Mouse (Mus musculus): ENCODE results near the gene Msrb1.

Gene Msrb1

GRCm38 (mm10) chr17:24739926-24740325 lies 3.5 kb downstream of the Msrb1 start:
- ATAC-seq (ENCODE audit: insufficient number of reproducible peaks, low FRiP score, low TSS enrichment) = no peak

- ATAC-seq (ENCODE audit: insufficient number of reproducible peaks, low FRiP score, low TSS enrichment) = no peak
Observed at GRCm38 (mm10) chr17:24742307-24742706, 5.9 kb downstream of the Msrb1 start.

- no peak for ATAC-seq (ENCODE audit: insufficient number of reproducible peaks, low FRiP score, low TSS enrichment)
Observed at GRCm38 (mm10) chr17:24743896-24744295, 7.5 kb downstream of the Msrb1 start.

- no peak for ATAC-seq (ENCODE audit: insufficient number of reproducible peaks, low FRiP score, low TSS enrichment)
Observed at GRCm38 (mm10) chr17:24744381-24744780, 7.9 kb downstream of the Msrb1 start.

GRCm38 (mm10) chr17:24745526-24746497 lies 9.4 kb downstream of the Msrb1 start:
- no peak; the same call in 1 of the 2 replicates for ATAC-seq (ENCODE audit: insufficient number of reproducible peaks, low FRiP score, low TSS enrichment)

GRCm38 (mm10) chr17:24746986-24747385 lies 10.5 kb downstream of the Msrb1 start:
- ATAC-seq (ENCODE audit: insufficient number of reproducible peaks, low FRiP score, low TSS enrichment) = no peak

- ATAC-seq (ENCODE audit: insufficient number of reproducible peaks, low FRiP score, low TSS enrichment) = no peak
Observed at GRCm38 (mm10) chr17:24751528-24751927, 15.1 kb downstream of the Msrb1 start.

- ATAC-seq (ENCODE audit: insufficient number of reproducible peaks, low FRiP score, low TSS enrichment) = no peak
Observed at GRCm38 (mm10) chr17:24752415-24753394, 16.3 kb downstream of the Msrb1 start, which contains the start of gene Hs3st6. Hs3st6 (plus strand) TSS chr17:24752988.

- ATAC-seq (ENCODE audit: insufficient number of reproducible peaks, low FRiP score, low TSS enrichment) = no peak
Observed at GRCm38 (mm10) chr17:24757394-24757793, 21.0 kb downstream of the Msrb1 start.

- ATAC-seq (ENCODE audit: insufficient number of reproducible peaks, low FRiP score, low TSS enrichment) = no peak
Observed at GRCm38 (mm10) chr17:24761121-24761520, 24.7 kb downstream of the Msrb1 start.

GRCm38 (mm10) chr17:24765016-24765905 lies 28.8 kb downstream of the Msrb1 start:
- no peak for ATAC-seq (ENCODE audit: insufficient number of reproducible peaks, low FRiP score, low TSS enrichment)

GRCm38 (mm10) chr17:24766266-24766875 lies 29.9 kb downstream of the Msrb1 start:
- no peak for ATAC-seq (ENCODE audit: insufficient number of reproducible peaks, low FRiP score, low TSS enrichment)

- no peak for ATAC-seq (ENCODE audit: insufficient number of reproducible peaks, low FRiP score, low TSS enrichment)
Observed at GRCm38 (mm10) chr17:24769146-24769545, 32.7 kb downstream of the Msrb1 start.

- ATAC-seq (ENCODE audit: insufficient number of reproducible peaks, low FRiP score, low TSS enrichment) = no peak
Observed at GRCm38 (mm10) chr17:24773241-24773640, 36.8 kb downstream of the Msrb1 start.

GRCm38 (mm10) chr17:24775173-24775572 lies 38.7 kb downstream of the Msrb1 start:
- ATAC-seq (ENCODE audit: insufficient number of reproducible peaks, low FRiP score, low TSS enrichment) = no peak

GRCm38 (mm10) chr17:24777073-24777472 lies 40.6 kb downstream of the Msrb1 start:
- ATAC-seq (ENCODE audit: insufficient number of reproducible peaks, low FRiP score, low TSS enrichment) = no peak

GRCm38 (mm10) chr17:24780821-24781220 lies 44.4 kb downstream of the Msrb1 start:
- ATAC-seq (ENCODE audit: insufficient number of reproducible peaks, low FRiP score, low TSS enrichment) = no peak

GRCm38 (mm10) chr17:24792190-24792589 lies 55.7 kb downstream of the Msrb1 start:
- no peak for ATAC-seq (ENCODE audit: insufficient number of reproducible peaks, low FRiP score, low TSS enrichment)

All from cerebellum, adult (tissue).